Mouse (Mus musculus): ENCODE results near the gene Cyp39a1.

The Cyp39a1 gene

DNA sequence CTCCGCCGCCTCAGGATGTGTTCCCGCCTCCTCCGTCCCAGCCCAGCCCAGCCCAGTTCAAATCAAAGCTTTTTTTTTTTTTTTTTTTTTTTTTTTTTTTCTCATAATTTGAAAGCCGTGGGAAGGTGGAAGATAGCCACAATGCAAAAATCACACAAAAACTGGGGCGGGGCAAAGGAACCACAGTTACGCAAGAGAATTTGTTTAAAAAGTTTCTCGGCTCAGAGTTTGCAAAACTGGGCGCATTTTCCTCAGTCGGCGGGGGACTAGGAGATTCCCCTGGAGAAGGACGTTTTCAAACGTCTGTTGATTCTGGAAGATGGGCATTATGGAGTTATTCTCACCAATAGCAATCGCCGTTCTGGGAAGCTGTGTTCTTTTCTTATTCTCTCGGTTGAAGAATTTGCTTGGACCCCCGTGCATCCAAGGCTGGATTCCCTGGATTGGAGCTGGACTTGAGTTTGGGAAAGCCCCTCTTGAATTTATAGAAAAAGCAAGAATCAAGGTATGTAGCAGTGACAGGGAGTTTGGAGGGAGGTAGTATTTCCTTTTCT is at the start of gene Cyp39a1:
Gene Cyp39a1, plus strand, starts transcription at position 136 of the 554 bp plus-strand sequence.
- no peak for DNase-seq (ENCODE audit: low spot score)

DNA sequence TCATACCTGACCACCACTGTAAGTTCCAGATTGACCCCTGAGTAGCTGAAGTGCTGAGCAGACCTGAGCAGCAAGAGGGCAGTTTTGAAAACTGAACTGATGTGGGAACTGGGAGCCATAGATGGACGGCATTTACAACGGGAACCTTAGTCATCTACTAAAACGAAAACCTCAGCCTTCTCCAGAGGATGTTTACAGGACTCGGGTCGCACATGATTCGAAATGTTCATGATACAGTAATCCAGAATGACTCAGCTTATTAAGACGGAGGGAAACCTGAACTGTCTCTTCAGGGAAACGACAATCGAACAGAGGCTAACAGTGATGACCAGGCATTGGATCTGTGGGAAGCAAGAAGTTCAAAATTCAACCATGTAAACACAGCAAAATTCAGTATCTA is 48.1 kb upstream of the Cyp39a1 start:
- no peak for DNase-seq (ENCODE audit: low spot score)

DNA sequence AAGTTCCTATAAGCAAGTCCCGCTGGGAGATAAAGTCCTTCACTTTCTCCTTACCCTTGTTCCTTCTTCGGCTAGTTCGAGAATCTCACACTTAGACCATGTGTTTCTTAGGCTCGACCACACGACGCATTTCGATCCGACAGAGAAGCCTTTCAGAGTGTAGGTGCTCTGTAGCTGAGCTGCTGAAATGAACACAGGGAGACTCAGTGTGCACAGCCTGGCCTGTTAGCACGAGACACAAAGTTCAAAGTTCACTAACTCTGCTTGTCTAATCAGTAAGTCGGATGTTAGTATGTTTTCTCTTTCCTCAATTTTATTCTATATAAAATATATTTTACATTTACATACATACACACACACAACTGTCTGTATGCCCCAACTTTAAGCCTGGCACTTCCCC is 45.1 kb upstream of the Cyp39a1 start:
- DNase-seq (ENCODE audit: low spot score), result no peak

DNA sequence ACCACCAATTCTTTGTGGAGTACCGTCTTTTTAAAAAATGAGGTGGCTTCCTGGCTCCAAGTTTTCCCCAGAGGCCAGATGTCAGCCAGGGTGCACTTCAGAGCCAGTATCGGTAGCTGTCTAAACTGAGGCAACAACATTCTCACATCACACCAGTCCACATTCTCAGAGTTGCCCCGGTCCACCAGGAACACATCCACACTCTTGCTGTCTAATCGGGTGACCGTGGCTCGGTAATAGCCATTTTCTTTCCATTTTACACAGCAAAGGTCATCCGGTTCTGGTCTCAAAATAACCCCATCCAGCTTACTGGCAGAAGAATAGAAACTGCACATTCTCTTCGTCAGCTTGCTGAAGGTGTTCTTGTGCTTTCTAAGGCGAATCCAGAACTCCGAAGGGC is 39.0 kb upstream of the Cyp39a1 start:
- no peak for DNase-seq (ENCODE audit: low spot score)

DNA sequence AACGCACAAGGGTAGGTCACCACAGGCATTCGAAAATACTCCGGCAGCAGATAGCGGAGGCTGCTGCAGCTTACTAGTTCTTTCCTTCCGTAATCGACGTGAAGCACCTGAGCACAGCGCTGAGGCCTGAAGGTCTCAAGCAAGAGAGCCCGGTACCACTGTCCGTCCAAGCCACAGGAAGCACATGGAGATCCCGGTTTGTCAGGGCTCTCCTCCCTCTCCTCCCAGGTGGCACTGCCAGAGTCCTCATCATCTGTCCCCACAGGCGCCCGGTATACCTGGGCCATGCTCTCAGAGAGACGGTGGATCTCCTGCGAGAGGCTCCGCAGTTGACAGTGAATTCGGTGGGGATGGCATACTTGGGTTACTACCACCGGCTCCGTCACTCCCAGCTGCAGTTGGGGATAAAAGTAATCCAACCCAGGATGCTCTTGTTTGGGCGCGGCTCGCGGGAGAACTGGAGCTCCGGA is 38.2 kb upstream of the Cyp39a1 start:
- DNase-seq (ENCODE audit: low spot score), result no peak

DNA sequence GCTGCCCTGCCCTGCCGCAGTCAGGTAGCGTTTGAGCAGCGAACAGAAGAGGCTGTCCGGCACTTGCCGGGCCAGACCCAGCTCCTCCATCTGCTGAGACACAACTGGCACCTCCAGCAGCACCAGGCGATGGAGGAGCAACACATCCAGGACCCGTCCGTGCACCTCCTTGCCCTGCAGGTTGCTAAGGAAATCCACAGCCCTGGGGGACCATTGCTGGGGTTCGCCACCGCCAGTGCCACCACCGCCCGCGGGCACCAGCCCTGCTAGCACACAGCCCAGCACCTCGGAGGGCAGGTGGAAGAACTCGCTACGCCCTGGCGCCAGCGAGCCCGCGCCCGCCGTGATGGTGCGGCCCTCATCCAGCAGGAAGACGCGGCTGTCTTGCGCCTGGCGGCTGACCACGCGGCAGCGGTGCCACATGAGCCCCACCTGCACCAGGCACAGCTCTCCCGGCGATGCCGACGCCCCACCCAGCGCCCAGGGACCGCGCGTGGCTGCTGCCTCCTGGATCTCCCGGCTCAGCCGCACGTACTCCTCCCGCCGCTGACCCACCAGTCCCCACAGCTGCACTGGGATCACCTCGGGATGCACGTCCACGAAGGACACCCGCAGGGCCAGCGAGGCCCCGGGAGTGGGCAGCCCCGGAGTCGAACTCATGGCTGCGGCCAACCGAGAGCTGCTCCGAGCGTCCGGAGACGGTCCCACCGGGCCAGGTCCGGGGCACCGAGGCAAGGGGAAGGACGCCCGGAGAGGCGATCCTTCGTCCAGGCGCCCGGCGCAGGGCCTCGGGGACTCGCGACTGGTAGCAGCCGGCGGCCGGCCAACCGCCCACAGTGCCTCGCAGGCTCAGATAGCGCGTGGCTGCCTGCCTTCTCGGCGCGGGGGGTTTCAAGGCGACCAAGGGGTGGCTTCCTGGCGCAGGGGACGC is 37.5 kb upstream of the Cyp39a1 start, which contains the start of gene Tdrd6:
Gene Tdrd6, minus strand, starts transcription at position 804 of the 931 bp plus-strand sequence.
- no peak for DNase-seq (ENCODE audit: low spot score)

DNA sequence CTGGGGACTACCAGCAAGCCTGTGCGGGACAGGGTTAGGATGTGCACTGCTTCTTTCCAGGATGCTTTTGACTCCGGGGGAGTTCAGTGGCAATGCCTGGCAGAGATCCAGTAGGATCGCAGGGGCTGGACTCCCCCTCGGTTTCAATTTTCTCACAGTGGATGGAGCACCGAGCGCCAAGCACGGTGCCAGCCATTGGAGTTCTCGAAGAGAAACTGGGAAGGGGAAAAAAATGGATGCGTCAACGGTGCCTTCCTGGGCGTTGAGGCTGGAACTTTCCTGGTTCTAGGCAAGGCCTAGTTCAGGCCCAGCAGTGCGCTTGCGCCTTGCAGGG is 36.8 kb upstream of the Cyp39a1 start:
- DNase-seq (ENCODE audit: low spot score), result no peak

DNA sequence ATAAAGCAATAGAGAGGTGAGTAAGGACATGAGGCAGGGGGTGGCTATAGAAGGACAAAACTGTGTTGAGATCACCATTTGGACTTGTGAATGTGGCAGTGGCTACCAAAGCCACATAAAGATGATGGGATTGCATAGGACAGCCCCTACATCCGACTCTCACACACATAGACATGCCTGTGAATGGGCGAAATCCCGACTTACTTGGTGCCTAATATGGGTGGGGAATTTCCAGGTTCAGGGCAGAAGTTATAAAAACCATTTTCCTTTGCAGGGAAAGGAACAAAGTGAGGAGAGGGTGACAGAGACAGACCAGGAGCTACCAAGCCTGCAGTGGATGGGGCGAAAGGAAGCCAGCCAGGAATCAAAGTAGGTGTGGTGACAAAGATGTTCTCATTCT is 30.1 kb upstream of the Cyp39a1 start:
- no peak for DNase-seq (ENCODE audit: low spot score)

DNA sequence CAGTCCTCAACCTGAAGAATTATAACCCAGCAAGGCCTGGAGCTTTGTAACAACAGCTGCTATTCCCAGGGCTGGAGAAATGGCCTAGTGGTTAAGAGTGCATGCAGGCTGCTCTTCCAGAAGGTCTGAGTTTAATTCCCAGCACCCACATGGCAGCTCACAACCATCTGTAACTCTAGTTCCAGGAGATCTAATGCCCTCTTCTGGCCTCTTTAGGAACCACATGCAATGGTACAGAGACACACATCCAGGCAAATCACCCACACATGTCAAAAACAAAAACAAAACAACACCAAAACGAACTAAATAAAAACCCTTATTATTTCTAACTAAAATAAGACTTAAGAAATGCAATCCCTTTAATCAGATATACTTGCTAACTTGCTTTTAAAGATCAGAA is 26.4 kb upstream of the Cyp39a1 start:
- DNase-seq (ENCODE audit: low spot score), result no peak

DNA sequence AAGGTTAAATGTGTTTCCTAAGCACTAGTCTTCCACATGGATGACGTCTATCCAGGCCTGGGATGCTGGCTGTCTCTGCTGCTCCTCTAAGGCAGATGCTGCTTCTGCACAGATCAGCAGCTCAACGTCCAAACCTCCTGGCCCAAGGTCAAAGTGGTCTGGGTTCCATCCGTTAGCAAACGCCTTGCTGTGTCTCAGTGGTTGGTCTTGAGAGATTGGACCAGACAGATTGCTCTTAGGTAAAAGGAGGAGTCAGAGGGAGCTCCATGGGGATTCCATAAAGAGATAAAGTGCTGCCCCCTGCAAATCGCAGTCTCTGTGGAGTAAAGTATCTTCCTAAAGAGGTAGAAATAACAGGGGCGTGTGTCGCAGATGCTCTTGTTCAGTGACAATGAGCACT is 24.0 kb upstream of the Cyp39a1 start:
- no peak for DNase-seq (ENCODE audit: low spot score)

DNA sequence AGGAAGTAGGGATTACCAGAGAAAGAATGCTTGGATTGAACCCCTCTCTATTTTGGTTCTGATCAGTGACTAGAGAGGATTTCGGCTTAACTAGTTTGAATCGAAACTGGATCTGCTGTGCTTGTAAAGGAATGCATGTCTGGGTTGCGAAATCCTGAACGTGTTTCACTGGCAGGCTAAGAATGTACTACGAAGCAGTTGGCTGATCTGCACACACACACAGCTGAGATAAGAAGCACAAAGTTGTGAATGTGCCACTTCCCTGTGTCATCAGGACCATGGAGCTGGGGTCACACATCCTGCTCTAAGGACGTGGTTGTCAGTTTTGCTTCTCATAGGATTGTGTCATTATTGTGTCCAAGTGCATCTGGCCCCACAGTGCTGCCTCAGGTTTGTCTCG is 22.9 kb upstream of the Cyp39a1 start:
- no peak for DNase-seq (ENCODE audit: low spot score)

DNA sequence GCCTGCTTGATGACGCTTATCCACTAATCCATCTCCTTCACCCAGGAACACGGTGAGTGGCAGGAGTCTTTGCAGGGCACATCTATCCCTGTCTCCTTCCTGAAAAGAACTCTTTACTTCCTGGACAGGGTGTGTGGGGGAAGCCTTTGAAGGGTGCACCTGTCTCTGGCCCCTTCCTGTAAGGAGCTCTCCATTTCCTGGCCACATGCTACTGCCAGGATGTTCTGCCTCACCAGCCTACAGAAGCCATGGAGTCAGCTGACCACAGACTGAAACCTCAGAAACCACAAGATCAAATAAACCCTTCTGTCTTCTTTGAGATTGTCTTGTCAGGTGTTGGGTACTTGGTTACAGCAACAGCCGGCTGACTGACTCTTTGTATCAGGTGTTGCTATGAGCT is 22.1 kb upstream of the Cyp39a1 start:
- DNase-seq (ENCODE audit: low spot score), result no peak

DNA sequence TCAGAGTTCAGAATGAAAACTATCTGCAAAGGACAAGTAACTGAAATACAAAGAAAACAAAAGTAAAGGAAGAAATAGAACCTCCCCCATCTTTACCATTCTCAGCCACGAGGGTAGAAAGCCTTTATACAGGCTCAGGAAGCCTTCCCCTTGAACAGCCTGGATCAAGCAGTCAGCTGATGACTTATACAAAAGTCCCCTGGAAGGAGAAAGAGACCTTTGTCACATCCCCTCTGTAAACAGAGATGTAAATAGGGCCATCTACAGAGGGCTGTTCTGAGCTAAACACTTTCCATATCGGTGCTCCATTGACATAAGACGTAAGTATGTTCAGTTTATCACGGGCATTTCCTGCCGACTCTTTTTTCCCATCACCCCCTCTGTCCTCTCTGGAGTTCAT is 20.3 kb upstream of the Cyp39a1 start:
- no peak for DNase-seq (ENCODE audit: low spot score)

DNA sequence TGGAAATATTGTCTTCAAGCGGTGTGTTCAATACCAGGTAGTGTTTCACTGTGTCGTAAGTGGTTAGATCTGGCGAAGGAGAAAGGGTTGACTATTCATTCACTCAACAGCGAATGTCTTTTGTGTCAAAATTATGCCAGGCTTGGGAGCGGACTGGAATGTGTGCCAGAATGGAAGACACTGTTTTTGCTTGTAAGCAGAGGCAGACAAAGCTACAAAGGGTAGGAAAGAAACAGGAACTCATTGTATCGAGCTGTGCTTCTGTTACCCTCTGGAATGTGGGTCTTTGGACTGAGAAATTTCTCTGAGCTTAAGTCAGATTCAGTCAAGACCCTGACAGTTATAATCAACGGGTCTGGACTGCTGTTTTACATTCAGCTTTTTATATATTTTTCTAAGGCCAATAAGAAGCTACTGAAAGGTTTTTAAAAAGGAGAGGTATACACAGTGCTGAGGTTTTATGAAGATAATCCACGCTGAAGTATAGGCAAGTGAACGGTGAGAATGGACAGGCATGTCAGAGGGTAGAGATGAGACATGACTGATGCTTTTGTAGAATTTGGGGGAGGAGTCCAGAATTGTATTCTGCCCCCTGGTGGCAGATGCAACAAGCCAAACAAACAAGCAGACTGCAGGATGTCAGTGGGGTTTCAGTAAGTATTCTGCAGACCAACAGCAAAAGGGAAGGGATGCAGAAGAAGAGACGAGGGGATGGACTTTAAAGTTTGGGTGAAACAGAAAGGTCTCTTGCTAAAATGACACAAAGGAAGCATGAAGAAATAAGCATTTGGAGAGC is 17.4 kb upstream of the Cyp39a1 start:
- peak; percentile 17 for DNase-seq (ENCODE audit: low spot score)

DNA sequence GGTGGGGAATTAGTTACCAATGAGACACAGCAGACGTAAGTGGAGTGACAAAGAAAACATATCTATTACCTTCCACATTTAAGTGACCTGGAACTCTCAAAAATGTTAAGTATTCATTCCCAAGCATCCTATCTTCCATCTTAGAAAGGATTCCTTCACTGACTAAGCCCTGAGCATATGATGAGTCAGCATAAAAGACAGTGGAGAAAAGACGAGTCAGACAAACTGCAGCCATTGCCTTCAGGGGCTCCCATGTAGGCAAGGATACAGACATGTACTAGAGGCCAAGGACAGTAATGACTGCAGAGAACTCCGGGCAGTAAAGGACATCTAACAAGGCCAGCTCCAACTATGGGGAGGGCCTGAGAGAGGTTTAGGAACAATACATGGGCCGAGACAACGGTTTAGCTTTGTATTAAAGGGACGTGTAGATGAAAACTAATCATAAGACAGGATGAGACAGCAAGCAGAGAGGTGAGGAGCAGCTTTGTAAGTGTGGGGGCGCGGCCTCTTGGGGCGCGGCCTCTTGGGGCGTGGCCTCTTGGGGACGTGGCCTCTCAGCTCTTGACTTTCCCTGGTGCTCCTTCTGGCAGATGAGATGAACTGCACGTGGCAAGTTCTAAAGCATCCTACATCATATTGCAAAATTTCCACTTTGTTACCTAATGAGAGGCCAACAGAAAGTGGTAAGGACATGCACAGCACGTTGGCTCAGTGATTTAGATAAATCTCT is 15.7 kb upstream of the Cyp39a1 start:
- DNase-seq (ENCODE audit: low spot score), result no peak

DNA sequence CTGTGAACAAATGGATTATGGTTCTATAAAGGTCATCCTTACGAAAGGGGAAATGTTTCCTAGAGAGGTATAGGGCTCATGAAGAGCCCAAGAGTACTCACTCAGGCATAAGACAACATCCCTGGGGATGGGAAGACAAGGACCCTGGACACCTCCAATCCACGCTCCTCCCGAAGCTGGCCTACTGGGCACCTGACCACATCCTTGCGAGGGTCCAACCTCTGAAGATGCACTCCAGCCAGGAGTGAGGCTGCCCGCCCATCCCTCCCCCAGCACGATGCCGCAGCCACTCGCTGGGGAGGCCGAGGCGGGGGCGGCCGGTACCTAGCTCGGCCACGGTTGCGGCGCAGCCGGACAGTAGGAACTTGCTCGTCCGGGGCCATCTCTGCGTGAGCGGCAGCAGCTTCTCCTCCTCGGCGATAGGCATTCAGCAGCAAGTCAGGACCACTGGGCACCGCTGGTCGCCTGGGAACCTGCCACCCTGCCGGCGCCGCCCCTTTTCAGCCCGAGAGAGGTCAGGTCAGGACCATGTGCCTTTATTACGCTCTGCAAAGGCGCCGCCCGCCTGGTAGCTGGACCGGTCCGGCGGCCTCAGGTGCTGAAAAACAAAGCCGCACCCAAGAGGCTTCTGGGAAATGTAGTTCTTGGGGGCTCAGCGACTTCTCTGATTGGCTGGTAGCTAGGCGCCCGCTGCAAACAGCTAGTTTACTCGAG is 492 bp upstream of the Cyp39a1 start, which contains the start of gene Slc25a27:
Gene Slc25a27, minus strand, starts transcription at position 639 of the 714 bp plus-strand sequence.
- DNase-seq (ENCODE audit: low spot score), result peak; percentile 64

DNA sequence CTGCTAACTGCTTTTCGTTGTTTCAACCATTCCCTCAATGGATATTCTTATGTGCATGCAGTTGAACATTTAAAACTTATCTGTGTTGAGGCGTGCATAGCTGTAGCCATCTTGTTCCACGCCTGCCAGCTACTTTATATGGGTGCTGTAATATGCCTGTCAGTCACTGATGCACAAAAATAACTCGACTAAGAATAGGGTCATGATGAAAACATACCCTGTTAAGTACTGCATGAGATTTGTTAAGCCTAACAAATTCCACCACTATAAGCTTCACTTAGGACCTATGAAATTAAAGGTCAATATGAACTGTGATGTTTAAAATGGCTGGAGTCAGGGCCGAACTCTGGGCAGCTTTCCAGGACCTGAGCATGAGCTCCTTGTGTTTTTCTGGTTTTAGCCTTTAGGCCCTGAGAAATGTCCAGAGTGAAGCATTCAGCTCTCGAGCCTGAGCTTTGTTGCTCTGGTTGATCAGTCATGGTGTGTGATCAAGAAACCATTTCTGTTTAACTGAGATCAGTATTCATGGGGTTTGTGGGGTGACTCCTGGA is 2.0 kb downstream of the Cyp39a1 start:
- DNase-seq (ENCODE audit: low spot score), result no peak

DNA sequence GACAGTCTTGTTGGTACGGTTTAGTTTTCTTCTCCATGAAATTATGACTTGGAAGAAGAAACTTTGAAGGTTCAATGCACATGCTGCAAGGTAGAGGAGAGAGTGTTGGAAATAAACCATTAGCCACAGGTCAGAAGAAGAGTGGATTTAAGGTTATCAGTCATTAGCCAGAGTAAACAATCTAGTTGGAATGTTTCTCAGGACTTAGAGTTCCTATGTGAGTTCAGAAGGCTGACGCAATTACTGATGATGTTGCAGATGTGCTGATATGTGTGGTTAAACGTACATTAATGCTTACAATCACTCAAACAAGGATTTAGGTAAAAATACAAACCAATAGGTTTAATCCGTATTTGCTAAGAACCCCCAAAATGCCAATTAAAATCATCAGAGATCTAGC is 4.7 kb downstream of the Cyp39a1 start:
- no peak for DNase-seq (ENCODE audit: low spot score)

DNA sequence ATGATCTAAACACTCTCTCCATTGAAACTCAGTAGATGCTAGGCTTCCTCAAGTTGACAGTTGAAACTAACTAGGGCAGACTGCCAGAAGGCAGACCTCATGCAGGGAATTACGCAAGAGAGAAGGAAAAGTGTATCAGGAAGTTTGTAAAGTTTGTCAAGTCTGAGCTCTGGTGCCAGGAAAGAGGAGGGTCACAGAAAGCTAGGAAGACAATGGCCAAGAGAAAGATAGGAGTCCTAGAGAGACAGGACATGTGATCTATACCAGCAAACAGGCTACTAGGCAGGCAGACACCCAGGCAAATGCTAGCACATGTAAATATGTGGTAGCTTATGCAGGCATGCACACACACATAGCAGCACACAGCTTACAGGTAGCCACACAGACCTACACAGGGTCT is 8.0 kb downstream of the Cyp39a1 start:
- no peak for DNase-seq (ENCODE audit: low spot score)

DNA sequence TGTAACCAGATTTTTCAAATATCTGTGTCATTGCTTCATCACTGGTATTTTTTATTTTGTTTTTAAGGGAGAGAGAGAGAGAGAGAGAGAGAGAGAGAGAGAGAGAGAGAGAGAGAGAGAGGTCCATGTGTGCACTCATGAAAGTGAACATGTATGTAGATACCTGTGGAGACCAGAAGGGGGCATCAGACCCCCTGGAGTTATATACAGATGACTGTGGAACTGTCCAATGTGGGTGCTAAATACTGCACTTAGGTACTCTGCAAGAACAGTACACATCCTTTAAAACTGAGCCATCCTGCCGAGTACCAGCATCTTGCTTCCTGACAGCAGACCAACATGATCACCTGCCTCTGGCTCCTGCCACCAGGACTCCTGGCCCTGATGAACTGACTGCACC is 9.0 kb downstream of the Cyp39a1 start:
- no peak for DNase-seq (ENCODE audit: low spot score)

DNA sequence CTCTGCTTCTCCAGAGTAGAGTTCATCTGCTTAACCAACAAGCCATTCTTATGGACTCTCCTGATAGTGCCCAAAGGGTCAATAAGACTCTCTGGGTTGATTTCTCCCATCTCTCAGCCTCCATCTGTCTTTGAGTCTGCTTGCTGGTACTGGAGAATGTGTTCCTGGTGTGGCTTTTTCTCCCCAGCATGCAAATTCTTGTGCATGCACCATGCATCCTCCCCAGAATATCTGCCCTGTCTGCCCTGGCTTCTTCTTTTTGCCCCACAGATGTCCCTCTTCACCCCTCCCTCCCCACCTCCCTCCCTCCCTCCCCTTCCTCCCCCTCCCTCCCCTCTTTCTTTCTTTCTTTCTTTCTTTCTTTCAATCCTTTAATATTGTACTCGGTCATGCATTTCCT is 10.1 kb downstream of the Cyp39a1 start:
- no peak for DNase-seq (ENCODE audit: low spot score)

Measured in layer of hippocampus, adult 9-10 months (tissue).